Mouse (Mus musculus) urinary bladder, postnatal 10 days (tissue): ENCODE data around the gene Dchs2.
"Not testable (repeated sequence)": the region's sequence is repeated elsewhere in the genome, so short reads cannot be mapped to it uniquely, and the experiment has no call there.

Experiments used
- DNase-seq: peaks from one replicate; pipeline ENCODE4 v3.0.0; 2022; ENCODE audit warnings: low spot score

The Dchs2 gene

GRCm38 (mm10) chr3:83127726-83128448 lies at the start of gene Dchs2:
Gene Dchs2, plus strand, starts transcription at chr3:83127948.
- DNase-seq = no peak

DNA sequence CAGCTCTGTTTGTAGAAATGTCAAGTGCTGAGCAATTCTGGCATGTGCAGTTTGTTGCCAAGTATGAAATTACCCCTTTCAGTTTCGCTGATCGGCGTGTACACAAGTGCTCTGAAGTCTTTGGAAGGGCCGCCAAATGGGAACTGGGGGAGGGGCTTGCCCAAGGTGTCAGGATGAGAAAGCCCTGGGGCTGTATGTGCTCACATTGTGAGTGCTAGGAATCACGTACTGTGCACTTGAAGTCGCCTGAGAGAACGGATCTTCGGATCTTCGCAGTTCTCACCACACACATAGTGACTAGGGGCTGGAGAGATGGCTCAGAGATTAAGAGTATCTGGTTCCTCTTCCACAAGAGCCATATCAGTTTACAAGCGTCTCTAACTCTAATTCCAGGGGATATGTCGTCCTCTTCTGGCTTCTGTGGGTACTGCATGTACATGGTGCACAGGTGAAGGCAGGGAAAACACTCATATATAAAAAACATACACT lies 47.1 kb upstream of the Dchs2 start:
- no peak for DNase-seq

DNA sequence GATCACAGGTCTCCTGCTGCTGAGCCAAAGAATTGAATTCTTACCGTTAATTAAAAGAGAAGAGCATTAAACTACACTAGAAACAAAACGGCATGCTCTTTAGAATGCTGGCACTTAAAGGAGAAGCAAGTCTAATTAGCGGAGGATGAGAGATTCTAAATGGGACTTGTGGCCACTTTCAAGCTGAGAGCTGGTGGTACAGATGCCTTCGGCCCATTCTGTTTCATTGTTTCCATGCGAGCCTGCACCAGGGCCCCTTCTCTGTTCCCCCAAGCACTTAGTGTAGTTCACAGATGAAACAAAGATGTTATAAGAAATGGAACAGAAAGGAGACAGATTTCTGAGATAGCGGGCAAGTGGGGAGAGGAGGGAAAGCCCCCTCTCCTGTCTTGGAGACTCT lies 30.2 kb upstream of the Dchs2 start:
- no peak for DNase-seq

GRCm38 (mm10) chr3:83098546-83099034 lies 29.2 kb upstream of the Dchs2 start:
- DNase-seq = no peak

DNA sequence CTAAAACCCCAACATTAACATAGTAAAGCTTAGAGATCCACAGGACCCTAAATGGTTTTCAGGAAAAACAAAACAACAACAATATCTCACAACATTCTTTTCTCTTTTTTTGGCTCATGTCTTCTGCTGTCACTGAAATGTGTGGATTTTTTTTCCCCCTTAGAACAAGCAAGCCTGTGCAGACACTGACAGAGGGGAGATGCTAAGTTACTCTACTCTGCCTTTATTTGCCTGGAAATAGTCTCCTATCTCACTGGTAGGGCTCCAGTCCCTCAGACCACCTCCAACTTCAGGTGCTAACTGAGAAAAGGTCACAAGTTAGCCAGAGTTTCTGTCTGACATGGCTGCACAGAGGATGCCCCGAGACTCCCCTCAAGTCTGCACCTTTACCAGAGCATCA lies 28.6 kb upstream of the Dchs2 start:
- DNase-seq = no peak

GRCm38 (mm10) chr3:83099651-83100050 lies 28.1 kb upstream of the Dchs2 start:
- DNase-seq = no peak

DNA sequence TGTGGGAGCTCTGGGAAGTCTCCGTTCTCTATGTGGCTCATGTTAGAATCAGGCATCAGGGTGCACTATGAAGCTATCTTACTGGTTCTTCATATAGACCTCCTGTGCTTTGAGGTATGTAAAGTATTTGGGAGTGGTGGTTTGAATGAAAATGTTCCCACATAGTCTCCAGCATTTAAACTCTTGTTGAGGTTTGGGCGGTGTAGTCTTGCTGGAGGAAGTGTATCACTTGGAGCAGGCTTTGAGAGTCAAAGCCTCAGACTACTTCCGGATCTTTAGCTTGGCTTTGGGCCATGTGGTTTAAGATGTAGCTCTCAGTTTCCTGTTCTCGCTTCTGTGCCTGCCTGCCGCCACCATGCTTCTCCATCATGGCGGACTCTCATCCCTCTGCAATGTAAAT lies 25.5 kb upstream of the Dchs2 start:
- no peak for DNase-seq

DNA sequence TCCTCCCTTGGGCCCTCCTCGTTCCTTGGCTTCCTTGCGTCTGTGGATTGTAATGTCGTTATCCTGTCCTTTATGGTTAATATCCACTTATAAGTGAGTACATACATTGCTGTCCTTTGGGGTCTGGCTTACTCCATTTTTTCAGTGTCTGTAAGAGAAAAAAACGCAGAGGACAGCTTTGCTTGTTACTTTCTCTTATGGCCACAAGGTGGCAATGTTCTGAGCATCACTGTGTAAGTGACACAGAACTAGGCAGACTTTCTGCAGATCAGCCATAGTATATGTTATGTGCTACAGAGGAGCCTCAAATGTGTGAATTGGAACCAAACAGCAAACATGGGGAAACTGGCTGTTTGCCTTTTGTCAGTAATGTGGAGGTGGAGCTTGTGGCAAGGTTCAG lies 17.6 kb upstream of the Dchs2 start:
- no peak for DNase-seq

DNA sequence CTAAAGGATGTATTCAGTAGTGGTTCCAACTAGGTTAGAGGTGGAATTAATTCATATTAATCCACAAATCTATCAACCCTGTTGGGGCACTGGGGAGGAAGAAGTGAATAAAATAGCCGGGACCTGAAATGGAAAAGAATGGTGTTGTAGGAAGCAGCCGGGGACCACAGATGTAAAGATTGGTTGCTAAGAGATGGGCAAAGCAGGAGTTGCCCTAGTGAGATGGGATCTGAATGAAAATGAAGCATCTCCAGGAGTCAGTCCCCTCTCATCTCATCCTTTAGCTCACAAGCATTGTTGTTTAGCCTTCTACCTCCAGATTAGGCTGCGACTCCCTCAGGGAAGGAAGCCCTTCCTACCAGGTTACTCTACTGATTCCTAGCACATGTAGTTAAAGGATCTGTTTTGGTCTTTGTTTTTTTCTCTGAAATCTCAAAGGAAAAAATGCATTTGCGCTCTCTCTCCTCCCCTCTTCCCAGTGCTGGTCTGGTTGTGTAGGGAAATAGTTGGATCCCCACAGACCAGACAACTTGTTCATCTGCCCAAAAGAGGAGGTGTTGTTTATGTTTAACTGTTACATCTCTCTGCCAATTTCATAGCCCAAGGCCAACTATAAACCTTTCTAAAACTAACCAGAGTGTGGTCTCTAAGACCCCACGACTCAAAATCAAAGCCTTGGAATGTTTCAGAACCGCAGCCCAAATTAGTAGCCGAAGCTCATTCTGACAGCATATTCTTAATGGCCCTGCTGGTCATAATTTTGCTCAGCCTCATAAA lies 16.1 kb upstream of the Dchs2 start:
- DNase-seq = no peak

DNA sequence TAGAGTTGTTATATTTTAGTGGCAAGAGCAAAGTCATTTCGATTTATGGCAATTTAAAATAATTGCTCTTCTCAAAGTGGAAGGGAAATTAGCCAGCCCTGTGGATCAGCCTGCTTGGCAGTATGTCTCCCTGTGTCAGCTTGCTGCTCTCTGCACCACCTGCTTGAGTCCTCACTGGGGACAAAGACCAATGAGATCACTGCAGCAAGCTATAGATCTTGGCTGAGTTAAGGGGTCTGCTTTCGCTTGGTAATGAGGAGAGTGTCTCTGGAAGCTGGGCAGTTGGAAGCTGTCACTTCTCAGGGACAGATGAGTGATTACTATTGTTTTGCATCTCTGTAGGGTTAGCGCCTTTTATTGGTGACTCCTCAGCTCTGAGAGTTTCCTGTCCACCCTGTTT lies 14.9 kb upstream of the Dchs2 start:
- DNase-seq = no peak

DNA sequence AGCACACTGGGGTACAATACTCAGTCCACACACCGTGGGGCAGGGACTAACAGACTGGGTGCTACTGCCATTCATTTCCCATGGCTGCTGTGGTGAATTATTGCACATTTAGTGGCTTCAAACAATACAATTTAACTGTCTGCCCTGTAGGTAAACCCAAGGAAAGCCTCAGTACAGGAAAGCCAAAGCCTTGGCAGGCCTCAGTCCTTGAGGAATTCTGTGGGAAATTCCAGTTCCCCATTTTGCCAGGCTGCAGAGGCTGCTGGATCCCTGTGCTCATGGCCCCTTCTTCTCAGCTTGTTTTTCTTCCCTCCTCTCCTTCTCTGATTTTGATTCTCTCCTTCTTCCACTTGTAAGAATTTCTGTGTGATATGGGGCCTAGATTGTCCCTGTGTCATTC lies 12.8 kb upstream of the Dchs2 start:
- DNase-seq = no peak

DNA sequence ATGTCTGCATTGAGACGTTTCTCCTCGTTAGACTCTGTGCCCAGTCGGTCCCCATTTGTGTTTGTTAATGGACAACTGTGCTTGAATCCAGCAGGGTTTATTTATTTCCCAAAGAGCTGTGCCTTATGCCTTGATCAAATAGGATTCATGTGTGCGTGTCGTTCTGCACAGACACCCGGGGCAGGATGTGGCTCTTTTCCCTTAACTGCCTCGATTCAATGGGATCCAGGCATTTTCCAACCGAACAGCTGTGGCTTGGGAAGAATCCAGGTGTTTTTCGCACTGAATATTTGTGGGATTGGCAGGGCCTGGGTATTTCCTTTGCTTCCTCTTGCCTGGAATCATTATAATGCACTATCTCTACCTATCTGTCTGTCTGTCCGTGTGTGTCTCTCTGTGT lies 10.2 kb upstream of the Dchs2 start:
- DNase-seq = no peak

DNA sequence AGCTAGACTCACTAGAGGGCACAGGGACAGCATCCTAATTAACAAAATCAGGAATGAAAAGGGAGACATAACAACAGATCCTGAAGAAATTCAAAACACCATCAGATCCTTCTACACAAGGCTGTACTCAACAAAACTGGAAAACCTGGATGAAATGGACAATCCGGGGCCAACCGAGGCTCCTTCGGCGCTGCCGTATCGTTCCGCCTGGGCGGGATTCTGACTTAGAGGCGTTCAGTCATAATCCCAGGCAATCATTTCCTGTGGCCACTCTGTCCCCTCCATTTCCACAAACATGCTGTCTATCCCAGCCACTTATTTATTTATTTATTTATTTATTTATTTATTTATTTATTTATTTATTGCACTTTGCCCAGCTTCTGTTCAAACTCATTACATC lies 3.8 kb upstream of the Dchs2 start:
- DNase-seq = not testable (repeated sequence)

DNA sequence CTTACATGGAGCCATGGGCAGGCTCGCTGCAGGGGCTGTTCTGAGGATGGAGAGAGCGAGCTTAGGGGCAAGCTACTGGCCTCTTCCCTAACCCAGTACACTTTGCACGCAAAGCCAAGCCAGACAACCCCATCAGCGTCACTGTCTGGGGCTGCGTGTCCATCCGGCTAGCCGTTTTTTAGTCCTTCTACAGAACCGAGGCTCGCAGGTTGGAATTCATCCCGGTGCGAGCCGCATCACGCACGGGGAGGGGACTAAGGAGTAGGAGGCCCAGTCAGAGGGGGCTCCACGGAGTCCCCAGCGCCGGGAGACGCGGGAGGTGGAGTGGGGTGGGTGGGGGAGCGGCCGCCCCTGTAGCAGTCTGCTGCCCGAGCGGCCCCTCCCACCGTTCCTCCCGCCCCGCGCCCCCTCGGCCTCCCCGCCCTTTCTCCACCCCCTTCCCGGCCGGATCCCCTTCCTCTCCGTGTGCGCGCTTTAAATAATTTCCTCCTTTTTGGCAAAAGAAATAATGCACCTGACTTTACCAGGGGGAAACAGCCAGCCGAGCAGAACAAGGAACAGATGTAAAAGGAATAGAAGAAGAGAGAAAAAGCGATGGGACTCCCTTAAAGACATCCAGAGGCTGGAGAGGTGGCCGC lies 541 bp upstream of the Dchs2 start:
- no peak for DNase-seq

DNA sequence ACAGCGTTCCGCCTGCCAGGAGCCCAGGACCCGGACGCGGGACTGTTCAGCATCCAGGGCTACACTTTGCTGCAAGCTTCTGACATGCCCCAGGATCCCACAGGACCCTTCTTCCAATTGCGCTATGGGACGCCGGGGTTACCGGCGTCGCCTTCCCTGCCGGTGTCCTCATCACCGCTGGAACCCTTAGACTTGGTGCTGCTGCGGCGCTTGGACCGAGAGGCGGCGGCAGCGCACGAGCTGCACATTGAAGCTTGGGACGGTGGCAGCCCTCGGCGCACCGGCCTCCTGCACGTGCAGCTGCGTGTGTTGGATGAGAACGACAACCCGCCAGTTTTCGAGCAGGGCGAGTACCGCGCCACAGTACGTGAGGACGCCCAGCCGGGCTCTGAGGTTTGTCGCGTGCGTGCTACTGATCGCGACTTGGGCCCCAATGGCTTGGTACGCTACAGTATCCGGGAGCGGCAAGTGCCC lies 738 bp downstream of the Dchs2 start:
- DNase-seq = no peak

- DNase-seq = no peak
These were observed 1.4 kb downstream of the Dchs2 start for GRCm38 (mm10) chr3:83129151-83129550.

- DNase-seq = no peak
These were observed 8.7 kb downstream of the Dchs2 start for GRCm38 (mm10) chr3:83136413-83136812.

GRCm38 (mm10) chr3:83138820-83139219 lies 11.1 kb downstream of the Dchs2 start:
- DNase-seq = no peak

DNA sequence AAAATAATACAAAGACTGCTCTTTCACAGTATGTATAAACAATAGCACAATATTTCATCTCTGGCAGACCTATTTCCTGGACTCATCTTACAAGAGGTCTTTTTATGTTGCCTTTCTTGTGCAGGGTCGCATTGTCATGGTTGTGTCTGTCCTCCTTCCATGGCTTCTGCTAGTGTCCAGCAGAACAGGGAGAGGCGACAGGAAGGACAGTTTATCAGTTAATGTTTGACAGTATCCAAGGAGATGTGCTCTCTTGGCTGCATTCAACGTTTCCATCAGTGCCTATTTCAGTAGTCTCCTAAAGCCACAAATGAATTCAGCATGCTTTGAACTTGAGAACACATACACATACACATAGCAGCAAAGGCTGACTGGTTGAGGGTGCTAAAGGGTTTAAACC lies 17.9 kb downstream of the Dchs2 start:
- DNase-seq = no peak

DNA sequence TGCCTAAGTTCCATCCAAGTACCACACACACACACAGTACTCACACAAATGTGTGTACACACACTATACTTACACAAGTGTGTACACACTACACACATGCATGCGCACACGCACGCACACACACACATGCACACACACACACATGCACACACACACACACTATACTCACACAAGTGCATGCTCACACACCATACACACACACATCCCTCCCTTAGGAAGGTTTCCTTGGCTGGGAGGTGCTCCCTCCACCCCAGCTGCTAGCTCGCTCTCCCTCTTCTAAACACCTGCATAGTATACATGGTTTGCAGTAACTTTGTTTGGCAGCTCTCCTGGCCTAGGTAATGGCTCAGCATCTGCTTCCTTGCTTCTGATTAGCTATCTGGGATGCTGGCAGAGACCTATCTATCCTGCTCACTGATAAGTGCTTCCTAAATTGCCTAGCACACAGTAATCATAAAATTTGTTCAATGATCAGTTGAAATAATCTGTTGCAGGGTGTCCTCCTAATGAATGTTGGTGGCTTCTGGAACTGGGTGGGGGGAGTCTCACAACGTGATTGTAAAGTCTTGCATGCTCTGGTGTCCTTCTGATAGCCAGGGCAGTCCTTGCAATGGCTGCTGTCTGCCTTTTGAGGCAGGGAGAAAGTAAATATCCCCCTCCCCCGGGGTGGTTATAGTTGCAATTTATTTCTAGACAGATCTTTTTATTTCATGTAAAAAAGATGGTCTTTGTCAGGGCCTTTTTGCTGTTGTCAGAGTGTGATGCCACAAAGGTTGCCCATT lies 19.7 kb downstream of the Dchs2 start:
- DNase-seq = no peak

DNA sequence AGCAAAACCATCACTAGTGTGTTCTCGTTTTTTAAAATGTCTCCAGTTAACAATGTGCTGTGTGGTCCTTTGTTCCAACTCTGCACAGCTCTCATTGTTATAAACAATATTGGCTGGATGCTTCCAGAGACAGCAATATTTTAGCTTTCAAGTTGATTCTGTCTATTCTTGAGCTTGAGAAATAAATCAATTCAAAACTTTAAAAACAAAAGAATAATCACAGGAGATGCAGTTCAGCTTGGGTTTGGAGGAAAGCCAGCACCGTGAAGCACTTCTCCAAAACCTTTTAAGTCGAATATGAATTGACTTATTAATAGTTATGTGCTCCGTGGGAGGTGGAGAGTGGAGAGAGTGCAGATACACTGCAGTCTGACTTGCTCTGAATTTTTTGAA lies 20.3 kb downstream of the Dchs2 start:
- DNase-seq = no peak

DNA sequence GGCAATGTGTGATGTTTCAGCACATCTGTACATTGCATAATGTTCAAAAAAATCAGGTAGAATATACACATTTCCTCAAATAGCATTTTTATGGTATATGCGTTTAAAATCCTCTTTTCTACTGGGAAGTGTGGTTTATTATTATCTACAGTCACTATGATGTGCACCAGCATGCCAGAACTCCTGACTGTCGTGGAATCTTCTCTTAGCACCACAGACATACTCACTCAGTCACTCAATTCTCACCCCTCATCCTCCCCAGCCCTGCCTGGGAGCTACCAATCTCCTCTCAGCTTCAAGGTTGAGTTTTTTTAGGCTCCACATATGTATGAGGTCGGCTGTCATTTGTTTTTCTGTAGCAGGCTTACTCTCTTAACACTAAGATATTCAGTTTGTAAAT lies 20.8 kb downstream of the Dchs2 start:
- DNase-seq = no peak
